Mouse (Mus musculus): ENCODE data around the gene Vat1l. TPM values are rescaled to one million over a fixed set of nuclear protein-coding genes. Genes with fewer than 3 reads are reported as not detected.

The Vat1l gene
- 10 to 100 TPM in 1 of 2 experiments, 1 to 10 TPM in 1; 9.5 to 17.3 TPM for total RNA-seq (2021)
- long read RNA-seq, full-length matches to known transcripts, result 12 of 13 reads
- long read RNA-seq, partial matches to known transcripts, result 1 of 13 reads
- long read RNA-seq, other reads (novel, unspliced or antisense), result 0 of 13 reads

DNA sequence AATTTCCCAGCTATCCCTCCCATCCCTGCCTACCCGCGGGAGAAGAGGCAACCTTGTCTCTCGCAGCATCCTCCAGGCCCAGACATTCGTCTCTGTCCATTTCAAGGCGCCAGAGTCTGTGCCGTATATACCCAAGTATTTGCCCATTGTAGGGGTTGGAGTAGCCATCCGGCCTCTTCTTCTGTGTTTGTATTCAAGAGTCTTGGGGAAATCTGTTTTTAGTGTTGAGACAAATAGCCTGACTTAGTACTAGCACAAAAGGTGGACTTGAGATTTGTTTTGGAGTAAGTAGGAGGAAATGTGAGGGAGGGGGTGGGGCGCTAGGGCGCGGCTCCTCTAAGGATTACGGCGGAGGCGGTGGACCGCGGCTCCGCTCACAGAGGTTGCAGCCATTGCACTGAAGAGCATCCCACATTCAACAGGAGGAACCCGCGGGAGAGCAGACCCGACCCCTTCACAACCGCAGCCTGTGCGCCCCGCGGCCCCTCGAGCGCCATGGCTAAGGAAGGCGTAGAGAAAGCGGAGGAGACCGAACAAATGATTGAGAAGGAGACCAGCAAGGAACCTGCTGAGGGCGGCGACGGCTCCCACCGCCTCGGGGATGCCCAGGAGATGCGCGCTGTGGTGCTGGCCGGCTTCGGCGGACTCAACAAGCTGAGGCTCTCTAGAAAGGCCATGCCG, at the start of gene Vat1l:
Vat1l (plus strand) TSS at position 392 of the 681 bp plus-strand sequence.
- peak in 1 of 2 experiments; percentile 23 for DNase-seq (ENCODE audit: low spot score in 2 of 2)

DNA sequence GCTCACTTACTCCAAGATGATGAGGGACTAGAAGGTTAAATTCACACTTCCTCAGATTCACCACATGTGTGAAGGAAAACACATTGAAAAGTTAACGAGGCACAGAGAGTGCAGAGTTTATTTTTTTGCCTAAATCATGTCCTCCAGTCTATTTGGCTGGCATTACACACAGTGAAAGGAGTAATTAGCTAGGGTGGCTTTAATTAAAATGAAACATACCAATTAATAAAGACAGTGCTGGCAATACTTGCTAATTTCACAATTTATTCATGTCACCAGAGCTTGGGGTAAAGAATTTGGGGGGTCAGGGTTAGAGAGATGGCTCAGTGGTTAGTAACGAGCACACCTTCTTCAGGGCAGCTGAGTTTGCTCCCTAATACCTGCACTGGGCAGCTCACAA, 46.8 kb upstream of the Vat1l start:
- DNase-seq (ENCODE audit: low spot score in 2 of 2), result no peak

DNA sequence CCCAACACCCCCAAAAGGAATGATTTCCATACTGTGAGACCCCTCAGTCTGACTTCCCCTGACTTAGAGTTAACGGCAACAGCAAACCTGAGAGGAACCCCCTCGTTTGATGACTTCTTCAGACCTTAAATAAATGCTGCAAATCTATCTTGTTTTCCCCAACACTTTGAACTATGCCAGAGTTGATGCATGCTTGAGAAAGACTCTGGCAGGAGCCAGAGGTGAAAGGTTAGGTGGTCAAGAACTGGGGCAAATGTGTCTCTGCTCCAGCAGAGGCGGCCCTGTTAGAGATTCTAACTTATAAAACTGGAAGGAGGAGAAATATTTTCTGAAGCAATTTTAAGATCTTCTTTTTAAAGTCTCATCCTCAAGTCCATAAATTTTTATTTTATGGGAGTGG, 45.7 kb upstream of the Vat1l start:
- DNase-seq (ENCODE audit: low spot score in 2 of 2), result no peak

DNA sequence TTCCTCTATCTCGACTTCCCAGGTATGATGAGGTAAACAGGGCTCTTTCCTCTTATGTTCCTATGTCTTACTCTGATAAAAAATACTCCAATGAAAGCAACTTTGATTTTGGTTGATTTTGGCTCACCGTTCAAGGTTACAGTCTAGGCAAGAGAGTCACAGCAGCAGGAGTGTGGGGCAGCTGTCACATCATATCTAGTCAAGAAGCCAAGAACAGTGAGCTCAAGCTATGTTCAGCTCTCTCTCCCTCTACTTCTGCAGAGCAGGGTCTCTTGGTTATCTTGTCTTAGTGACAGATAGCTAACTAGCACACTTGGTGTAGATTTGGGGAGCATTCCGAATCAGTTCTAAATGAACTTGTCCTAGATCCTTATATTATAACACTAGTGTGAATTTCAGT, 41.5 kb upstream of the Vat1l start:
- DNase-seq (ENCODE audit: low spot score in 2 of 2), result no peak

DNA sequence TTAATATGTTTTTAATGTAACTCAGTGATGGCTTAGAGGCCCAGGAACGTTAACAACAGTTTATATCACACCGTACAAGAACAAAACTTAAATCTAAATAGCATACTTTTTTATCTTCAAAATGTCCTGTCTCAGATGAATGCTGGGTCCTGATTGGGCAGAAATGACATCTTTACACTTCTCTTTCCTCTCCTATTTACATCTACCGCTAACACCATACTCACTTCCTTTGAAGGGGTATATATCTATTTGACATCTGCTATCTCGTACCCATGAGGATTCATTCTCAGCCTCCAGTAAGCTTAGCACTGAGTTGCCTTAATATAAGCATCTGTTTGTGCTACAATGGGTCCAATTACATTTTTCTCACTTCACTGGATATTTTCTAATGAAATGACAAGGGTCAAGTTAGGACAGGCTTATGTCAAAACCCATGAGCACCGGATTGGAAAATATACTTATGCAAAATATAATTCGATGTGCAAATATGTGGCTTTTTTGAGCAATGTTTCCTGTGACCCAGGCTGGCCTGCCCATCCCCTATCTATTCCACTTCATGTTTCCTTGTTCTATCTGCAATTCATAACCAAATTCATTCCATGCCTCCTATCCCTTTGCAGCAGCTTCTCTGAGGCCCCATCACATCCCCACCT, 40.8 kb upstream of the Vat1l start:
- DNase-seq (ENCODE audit: low spot score in 2 of 2), result no peak

DNA sequence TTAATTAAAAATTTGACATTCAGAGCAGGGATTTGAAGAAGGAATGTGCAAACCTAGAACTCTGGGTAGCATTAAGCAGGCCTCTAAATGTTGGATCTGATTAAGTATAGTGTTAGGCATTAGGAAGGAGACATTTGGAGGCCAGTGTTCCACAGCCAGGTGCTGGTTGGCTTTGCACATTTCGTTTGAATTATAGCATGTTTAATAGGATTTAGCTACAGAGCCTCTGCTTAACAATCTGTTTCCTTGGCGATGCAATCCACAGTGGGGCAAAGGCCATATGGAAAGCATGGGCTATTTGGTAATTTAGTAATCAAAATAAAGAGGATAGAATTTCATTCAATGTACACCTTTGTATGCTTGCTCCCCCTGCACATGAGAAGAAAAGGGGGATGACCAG, 39.7 kb upstream of the Vat1l start:
- no peak for DNase-seq (ENCODE audit: low spot score in 2 of 2)

DNA sequence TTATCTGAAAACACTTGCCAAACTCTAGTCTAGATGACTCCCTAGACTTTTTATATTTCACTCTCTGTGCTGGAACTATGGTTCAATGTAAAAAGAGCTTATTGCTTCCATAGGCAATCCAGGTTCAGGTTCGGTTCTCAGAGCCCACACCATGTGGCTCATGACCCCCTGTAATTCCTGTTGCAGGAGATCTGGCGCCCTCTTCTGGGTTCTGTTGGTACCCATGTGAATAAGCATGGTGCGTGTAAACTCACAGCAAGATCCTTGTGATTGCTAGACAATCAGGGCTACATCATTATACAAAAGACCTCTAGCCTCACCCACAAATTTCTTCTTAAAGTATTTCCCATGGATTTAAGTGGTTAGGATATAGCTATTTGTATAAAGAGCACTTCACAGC, 28.7 kb upstream of the Vat1l start:
- DNase-seq (ENCODE audit: low spot score in 2 of 2), result no peak

DNA sequence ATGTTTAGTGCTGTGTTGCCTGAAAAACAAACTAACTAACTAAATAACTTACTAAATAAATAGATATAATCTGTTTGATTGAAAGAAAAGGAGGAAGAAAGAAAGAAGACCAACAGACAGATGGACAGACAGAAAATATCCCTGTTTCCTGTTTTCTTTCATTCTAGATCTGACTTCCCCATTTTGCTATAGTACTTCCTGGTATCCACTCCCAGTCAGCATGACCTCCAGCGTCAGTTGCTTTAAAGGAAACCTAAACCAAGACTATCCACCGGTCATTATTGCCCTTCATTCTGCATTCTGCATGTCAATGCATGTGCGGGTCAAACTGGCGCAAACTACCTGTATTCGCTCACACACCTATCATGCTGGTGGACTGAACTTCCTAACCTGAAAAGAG, 12.1 kb upstream of the Vat1l start:
- DNase-seq (ENCODE audit: low spot score in 2 of 2), result no peak

DNA sequence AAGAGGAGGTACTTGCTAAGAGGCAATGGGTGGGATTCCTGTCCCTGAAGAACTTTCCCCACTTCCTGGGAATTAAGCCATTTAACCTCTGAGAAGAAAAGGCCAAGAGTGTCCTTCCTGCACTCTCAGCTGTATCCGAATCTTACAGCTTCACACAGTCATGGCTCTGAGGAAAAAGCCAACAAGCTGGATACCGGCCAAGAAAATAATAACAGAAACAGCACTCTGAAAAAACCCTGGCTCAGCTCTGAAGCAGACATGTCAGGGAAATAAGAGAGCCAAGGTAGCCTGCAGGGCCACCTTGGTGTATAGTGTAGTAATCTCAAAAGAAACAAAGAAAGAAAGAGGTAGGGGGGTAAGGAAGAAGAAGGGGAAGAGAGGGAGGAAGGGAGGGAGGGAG, 6.4 kb upstream of the Vat1l start:
- no peak for DNase-seq (ENCODE audit: low spot score in 2 of 2)

DNA sequence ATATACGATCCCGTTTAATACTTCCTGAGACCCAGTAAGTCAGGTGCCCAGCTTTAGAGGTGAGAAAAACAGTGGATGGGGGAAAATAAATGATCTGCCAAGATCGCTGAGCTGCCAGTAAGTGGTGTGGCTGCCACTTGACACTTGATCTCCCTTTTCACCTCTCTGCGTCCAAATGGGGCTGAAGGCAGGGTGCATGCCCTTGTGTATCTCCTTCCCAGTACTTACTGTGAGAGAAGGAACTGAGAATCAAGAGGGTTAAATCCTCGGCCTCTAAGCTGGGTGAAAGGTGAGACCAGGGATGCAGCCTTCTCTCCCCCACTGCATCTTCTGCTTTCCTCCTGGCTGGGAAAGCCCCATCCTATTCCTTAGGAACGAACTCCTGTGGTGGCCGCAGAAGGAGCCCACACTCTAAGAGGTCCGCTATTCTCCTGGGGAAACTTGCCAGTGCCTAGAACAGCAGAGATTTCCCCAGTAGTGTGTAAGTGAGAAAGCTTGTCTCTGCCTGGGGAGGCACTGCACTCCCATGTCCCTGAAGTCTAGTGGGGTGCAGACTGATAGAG, 1.1 kb downstream of the Vat1l start:
- DNase-seq (ENCODE audit: low spot score in 2 of 2), result no peak

DNA sequence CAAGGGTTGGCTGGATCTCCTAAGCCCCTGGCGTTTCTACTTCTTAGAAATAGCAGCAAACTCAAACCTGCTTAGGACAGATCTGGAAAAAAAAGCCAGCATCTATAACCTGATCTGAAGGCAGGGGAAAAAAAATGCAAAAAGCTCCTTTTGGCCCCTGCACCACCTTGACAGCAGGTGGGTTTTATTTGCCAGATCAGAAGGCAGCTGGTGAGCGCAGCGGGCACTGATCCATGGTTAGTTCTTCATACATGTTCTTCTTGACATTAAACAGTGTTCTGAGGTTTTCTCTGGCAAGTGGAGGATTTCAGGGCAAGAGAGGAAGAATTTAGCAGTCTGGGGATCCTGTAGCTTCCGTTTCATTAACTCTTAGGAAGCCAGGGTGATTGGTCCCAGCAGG, 1.6 kb downstream of the Vat1l start:
- DNase-seq (ENCODE audit: low spot score in 2 of 2), result no peak

DNA sequence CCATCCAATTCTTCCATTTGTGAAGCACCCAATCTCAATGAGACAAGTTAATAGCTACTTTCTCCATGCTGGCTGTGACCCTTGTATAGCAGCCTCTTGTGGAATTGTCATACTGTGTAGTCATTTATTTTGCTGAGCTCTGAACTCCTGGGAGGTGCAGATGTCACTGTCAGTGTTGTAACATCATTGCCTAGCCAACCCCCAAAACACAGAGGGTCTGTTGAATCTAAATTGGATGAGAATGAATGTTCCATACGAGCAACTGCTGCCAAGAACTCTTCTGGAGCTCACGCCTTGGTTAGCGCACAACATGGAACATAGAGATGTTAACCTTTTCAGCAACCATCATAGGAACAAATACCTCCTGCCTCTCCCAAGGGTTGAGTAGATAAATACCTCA, 15.4 kb downstream of the Vat1l start:
- no peak for DNase-seq (ENCODE audit: low spot score in 2 of 2)

DNA sequence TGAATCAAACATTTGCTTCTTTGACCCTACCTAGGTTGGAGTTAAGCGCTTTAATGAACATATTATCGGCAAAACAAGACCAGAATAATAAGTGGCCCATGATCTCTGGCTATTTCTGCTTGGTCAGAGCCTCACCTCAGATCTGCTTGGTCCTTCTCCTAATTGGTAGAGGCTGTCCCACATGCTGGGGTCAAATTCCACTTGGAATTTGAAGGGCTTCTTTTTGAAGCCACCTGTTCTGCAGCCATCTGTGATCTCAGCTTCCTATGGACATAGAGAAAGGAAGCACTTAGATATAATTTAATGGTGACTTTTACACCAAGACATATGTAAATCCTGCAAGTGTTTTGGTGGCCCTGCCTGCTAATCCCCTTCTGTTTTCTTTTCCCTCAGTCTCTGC, 16.6 kb downstream of the Vat1l start:
- DNase-seq (ENCODE audit: low spot score in 2 of 2), result no peak

DNA sequence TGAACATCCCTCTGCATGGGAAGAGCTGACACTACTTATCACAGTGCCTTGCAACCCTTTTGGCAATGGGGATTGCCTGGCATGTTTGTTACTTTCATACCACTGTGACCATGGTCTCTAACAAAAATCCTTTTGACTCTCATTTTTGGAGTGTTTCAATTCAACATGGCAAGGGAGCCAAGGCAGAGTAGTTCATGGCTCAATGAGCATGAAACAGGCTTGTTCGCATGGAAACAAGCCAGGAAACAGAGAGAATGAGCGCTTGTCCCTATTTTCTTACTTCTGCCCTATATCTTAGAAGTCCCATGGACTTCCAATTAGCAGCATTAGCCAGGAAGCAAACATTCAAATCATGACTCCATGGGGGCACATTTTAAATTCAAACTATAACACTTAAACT, 18.6 kb downstream of the Vat1l start:
- no peak for DNase-seq (ENCODE audit: low spot score in 2 of 2)

DNA sequence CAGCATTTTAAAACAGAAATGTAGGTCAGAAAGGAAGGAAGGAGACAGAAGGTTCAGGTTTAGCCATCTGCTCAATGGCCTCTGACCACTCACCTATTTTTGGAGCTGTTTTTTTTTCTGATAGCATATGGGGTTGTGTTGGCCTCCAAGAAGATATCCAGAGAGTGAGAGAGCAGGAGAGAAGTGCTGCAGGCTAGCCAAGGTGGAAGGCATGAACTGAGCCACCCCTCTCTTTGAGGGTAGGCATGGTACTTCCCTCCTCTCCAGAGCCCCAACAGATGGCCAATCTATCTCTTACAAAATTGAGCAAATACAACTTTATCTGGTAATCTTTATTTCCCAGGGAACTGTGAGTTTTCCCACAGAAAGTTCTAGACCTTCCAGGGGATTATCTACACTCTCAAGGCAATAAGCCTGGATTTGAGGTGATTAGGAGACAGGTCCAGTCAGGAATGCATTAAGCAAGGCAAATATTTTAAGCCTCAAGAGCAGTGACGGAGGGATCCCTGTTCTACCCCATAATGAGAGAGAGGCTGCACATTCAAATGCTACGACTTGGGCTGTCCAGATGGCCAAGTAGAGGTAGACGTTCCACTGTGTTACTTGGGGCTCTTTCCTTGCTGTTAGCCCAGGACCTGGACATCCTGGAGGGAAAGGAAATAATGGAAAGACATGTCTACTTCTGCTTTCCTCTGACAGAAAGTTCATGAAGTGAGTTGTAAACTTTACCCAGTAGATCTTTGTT, 46.1 kb downstream of the Vat1l start:
- no peak for DNase-seq (ENCODE audit: low spot score in 2 of 2)

DNA sequence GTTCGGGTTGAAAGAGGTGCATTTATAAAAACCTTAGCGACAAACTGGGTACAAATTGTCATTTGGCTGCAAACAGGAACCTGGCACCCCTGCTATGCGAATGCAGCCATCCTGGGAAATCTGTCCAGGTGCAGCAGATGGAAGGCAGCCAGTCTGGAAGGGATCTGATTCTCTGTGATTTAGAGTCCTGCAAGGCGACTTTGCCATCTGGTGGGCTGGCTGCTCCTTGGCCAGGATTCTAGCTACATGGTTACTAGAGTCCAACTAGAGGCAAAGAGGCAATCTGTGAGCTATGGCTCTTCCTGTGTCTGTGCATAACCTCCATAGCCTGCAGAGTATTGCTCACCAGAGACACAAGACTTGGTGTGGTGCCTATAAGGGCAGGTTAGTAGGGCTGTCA, 53.3 kb downstream of the Vat1l start:
- no peak for DNase-seq (ENCODE audit: low spot score in 2 of 2)

DNA sequence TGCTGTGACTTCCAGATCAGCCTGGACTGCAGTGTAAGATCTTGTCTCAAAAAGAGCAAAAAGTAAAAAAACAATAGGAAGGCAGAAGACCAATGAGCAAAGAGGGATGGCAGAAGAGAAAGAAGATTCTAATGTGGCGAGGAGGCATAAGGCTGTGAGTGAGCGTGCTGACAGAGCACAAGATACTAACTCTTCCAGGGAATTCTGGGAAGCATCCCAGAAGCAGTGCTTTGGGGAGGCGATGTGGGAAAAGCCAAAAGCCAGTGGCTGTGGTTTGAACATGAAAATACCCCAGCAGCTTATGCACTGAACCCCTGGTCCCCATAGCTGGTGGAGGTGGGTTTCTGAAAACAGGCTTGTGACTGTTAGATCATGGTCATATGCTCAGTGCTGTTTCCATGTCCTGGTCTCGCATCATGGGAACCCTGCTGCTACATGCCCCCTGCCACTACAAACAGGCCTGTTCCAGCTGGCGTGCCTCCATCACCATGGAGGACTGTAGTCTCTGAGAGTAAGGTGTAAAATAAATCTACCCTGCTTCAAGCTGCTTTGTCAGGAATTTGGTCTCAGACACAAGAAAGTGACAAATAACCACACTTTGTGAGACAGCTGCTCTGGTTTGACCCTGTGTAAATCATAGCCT, 54.4 kb downstream of the Vat1l start:
- no peak for DNase-seq (ENCODE audit: low spot score in 2 of 2)

DNA sequence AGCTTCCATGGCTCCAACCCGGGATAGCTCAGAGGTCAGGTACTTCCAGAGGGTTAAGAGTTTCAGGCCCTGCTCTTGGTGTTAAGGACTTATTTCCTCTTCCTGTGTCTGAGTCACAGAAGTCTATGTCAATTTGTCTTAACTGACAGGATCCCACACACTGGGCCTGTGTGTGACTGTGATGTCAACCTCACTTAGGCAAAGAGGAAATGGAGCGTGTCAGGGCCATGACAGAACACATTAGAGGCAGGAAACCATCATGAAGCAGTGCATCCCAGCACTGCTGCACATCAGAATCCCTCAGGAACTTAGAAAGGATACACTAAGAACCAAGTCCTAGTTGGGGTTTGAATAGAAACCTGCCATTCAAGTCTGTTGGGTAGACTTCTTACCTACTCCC, 56.9 kb downstream of the Vat1l start:
- no peak for DNase-seq (ENCODE audit: low spot score in 2 of 2)

DNA sequence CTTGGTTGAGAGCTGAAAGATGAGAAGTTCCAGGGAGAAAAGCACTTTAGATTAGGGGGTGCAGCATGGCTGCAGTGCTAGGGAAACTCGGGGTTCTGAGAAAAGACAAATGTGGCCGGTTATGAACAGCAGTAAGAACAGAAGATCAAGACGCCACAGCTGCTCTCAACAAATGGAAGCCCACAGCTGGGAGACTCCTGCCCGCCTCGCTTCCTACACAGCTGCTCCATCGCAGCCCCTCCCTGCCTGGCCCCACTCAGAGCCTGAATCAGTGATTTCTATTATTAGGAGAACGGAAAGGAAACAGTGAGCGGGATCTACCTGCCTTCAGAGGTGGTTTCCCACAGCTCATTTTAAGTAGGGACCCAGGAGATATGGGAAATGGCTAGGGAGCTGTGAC, 69.1 kb downstream of the Vat1l start:
- no peak for DNase-seq (ENCODE audit: low spot score in 2 of 2)

DNA sequence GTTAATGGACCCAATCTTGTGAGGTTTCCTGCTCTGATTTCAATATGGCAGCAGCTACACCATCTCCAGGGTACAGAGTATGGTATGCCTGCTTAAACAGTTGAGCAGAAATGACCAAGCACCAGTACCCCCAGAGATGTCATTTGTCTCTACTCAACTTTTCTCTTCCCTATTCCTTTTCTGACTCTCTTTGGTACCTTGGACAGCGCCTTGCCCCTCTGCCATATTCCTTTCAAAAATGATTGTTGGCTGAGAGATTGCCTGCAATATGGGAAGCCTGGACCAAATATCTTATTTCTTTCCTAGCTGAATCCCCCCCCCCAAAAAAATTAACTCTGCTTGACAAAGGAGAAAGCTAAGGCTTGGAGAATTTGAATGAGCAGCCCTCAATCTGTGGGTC, 75.7 kb downstream of the Vat1l start:
- no peak for DNase-seq (ENCODE audit: low spot score in 2 of 2)
